10 mouse cellular contexts compared by ENCODE assay signal in genomic region chr5:54181327-54181863, GRCm38 (mm10).
DNase-seq lines count a peak whose midpoint lies in the region; ATAC-seq lines count a peak whose summit lies in the region.
"Had no signal": no experiment of that assay in that cellular context is flagged by ENCODE, and none has a peak within 500 bp of the region (broad histone marks: within the 10 kb centered on the region; RNA-seq: fewer than 3 reads in every experiment).

No protein-coding gene starts in this region.

- peaks cover 10% of the 10 kb centered on the region; the same call in 1 of the 2 replicates for H3K4me1 ChIP-seq in intestine, embryonic 16.5 days (ENCODE audit: control insufficient read depth, insufficient read depth, low read length)
- peaks cover 11% of the 10 kb centered on the region for H3K4me1 ChIP-seq in intestine, embryonic 15.5 days (replicated peaks)
- peaks cover 27% of the 10 kb centered on the region for H3K4me1 ChIP-seq in embryonic facial prominence, embryonic 10.5 days
- peaks cover 23% of the 10 kb centered on the region for H3K4me1 ChIP-seq in hindbrain, embryonic 15.5 days (replicated peaks)
- H3K4me1 ChIP-seq in neural tube, embryonic 14.5 days (ENCODE audit: control insufficient read depth, insufficient read depth, low read length), result 0 out of 2 replicates have a peak, but pooled peaks cover 3% of the 10 kb centered on the region

- H3K27me3 ChIP-seq in intestine, embryonic 16.5 days (replicated peaks; ENCODE audit: control insufficient read depth, insufficient read depth, low read length), result no peaks in the 10 kb centered on the region
- H3K27me3 ChIP-seq in intestine, embryonic 15.5 days (replicated peaks), result no peaks in the 10 kb centered on the region
- no peaks in the 10 kb centered on the region for H3K27me3 ChIP-seq in embryonic facial prominence, embryonic 10.5 days (replicated peaks; ENCODE audit: low read depth, poor library complexity, severe bottlenecking)
- H3K27me3 ChIP-seq in hindbrain, embryonic 15.5 days, result no peaks in the 10 kb centered on the region
- H3K27me3 ChIP-seq in neural tube, embryonic 14.5 days (ENCODE audit: control insufficient read depth, insufficient read depth, low read length), result no peaks in the 10 kb centered on the region

- peak overlapping the region; percentile 26; the same call in 1 of the 2 replicates for H3K4me2 ChIP-seq in intestine, embryonic 16.5 days (ENCODE audit: low read depth, low read length)
- H3K4me2 ChIP-seq in intestine, embryonic 15.5 days (replicated peaks), result no peak overlapping the region
- peak overlapping the region; percentile 43 for H3K4me2 ChIP-seq in hindbrain, embryonic 15.5 days
- peak overlapping the region; percentile 45 for H3K4me2 ChIP-seq in neural tube, embryonic 14.5 days (ENCODE audit: low read depth, low read length)

- DNase-seq in embryonic facial prominence, embryonic 10.5 days (ENCODE audit: low spot score), result peak; percentile 28
- DNase-seq in gastrocnemius, postnatal 14 days, result no peak
- DNase-seq in cerebellum, adult 11 months, result no peak
- no peak for DNase-seq in gastrocnemius, postnatal 4 days (ENCODE audit: low spot score in 2 of 2)
- DNase-seq: kidney, adult 9 months had no signal

- intact Hi-C loops in gastrocnemius, postnatal 14 days (cut with DNase I; ENCODE audit: low total_unique reads), result no loop called here

- no peak overlapping the region for H3K9ac ChIP-seq in intestine, embryonic 16.5 days (ENCODE audit: low read depth, low read length)
- H3K9ac ChIP-seq in intestine, embryonic 15.5 days, result no peak overlapping the region
- H3K9ac ChIP-seq in hindbrain, embryonic 15.5 days, result peak overlapping the region; percentile 33; the same call in 1 of the 2 replicates
- H3K9ac ChIP-seq in neural tube, embryonic 14.5 days (replicated peaks; ENCODE audit: low read depth, low read length), result no peak overlapping the region
- H3K9ac ChIP-seq: liver, embryonic 14.5 days had no signal

- H3K9me3 ChIP-seq in intestine, embryonic 16.5 days (ENCODE audit: control insufficient read depth, low read length), result no peaks in the 10 kb centered on the region
- H3K9me3 ChIP-seq in intestine, embryonic 15.5 days, result no peaks in the 10 kb centered on the region
- no peaks in the 10 kb centered on the region for H3K9me3 ChIP-seq in embryonic facial prominence, embryonic 10.5 days
- no peaks in the 10 kb centered on the region for H3K9me3 ChIP-seq in hindbrain, embryonic 15.5 days
- H3K9me3 ChIP-seq in neural tube, embryonic 14.5 days (ENCODE audit: control insufficient read depth, low read length), result no peaks in the 10 kb centered on the region

- ATAC-seq in intestine, embryonic 16.5 days, result no peak
- ATAC-seq in intestine, embryonic 15.5 days, result no peak
- ATAC-seq in hindbrain, embryonic 15.5 days (ENCODE audit: low FRiP score, low read depth), result peak; percentile 59; the same call in 1 of the 2 replicates
- peak; percentile 72 for ATAC-seq in neural tube, embryonic 14.5 days (ENCODE audit: low read depth)

- H3K4me3 ChIP-seq in intestine, embryonic 16.5 days (ENCODE audit: low read length), result no peak overlapping the region
- no peak overlapping the region for H3K4me3 ChIP-seq in intestine, embryonic 15.5 days (replicated peaks)
- H3K4me3 ChIP-seq in embryonic facial prominence, embryonic 10.5 days, result peak overlapping the region; percentile 29; the same call in 1 of the 2 replicates
- H3K4me3 ChIP-seq in hindbrain, embryonic 15.5 days, result peak overlapping the region; percentile 21
- H3K4me3 ChIP-seq in neural tube, embryonic 14.5 days (ENCODE audit: low read depth, low read length), result peak overlapping the region; percentile 5; the same call in 1 of the 2 replicates

- no peak overlapping the region for H3K27ac ChIP-seq in intestine, embryonic 16.5 days (ENCODE audit: low read length)
- H3K27ac ChIP-seq in intestine, embryonic 15.5 days, result no peak overlapping the region
- no peak overlapping the region for H3K27ac ChIP-seq in embryonic facial prominence, embryonic 10.5 days (replicated peaks)
- peak overlapping the region; percentile 25; the same call in 1 of the 2 replicates for H3K27ac ChIP-seq in hindbrain, embryonic 15.5 days (replicated peaks)
- no peak overlapping the region for H3K27ac ChIP-seq in neural tube, embryonic 14.5 days (ENCODE audit: low read depth, low read length)
- H3K27ac ChIP-seq: liver, embryonic 14.5 days had no signal

- H3K36me3 ChIP-seq in intestine, embryonic 16.5 days (ENCODE audit: control insufficient read depth, insufficient read depth, low read length), result no peaks in the 10 kb centered on the region
- H3K36me3 ChIP-seq in intestine, embryonic 15.5 days, result no peaks in the 10 kb centered on the region
- no peaks in the 10 kb centered on the region for H3K36me3 ChIP-seq in embryonic facial prominence, embryonic 10.5 days (replicated peaks)
- no peaks in the 10 kb centered on the region for H3K36me3 ChIP-seq in hindbrain, embryonic 15.5 days
- no peaks in the 10 kb centered on the region for H3K36me3 ChIP-seq in neural tube, embryonic 14.5 days (ENCODE audit: control insufficient read depth, insufficient read depth, low read length)

- WGBS in intestine, embryonic 16.5 days, result 25% methylated on average over 13 of the region's 13 CpGs
- WGBS in intestine, embryonic 15.5 days, result 29% methylated on average over 13 of the region's 13 CpGs
- WGBS in embryonic facial prominence, embryonic 10.5 days, result 27% methylated on average over 13 of the region's 13 CpGs
- WGBS in hindbrain, embryonic 15.5 days, result 16% methylated on average over 13 of the region's 13 CpGs
- WGBS in neural tube, embryonic 14.5 days, result 16% methylated on average over 13 of the region's 13 CpGs

Comparison
In these comparisons a context has a peak if more than half of its experiments do, and no peak if none do; other contexts are left out.
1. ATAC-seq: peak in hindbrain, embryonic 15.5 days (single experiment) and neural tube, embryonic 14.5 days (single experiment); none in intestine, embryonic 16.5 days (single experiment) and intestine, embryonic 15.5 days (single experiment).
2. H3K4me3 ChIP-seq: peak in embryonic facial prominence, embryonic 10.5 days (single experiment), hindbrain, embryonic 15.5 days (single experiment) and neural tube, embryonic 14.5 days (single experiment); none in intestine, embryonic 16.5 days (single experiment) and intestine, embryonic 15.5 days (single experiment).